Mouse (Mus musculus) G1E-ER4 (cell line): ENCODE results near the gene Ms4a3. TPM values are rescaled to one million over a fixed set of nuclear protein-coding genes. Genes with fewer than 3 reads are reported as not detected.

Experiments
- GATA1 ChIP-seq: IDR thresholded peaks from one replicate; pipeline ENCODE4 v1.8.0; 2012; ENCODE audit warnings: low read length, inconsistent platforms
- polyA plus RNA-seq: library from polyadenylated mRNA; stranded (reverse); fragments of >175 nt; gene quantifications from 2 replicates; pipeline ENCODE4 v1.2.3, GENCODE M21; 2012

Ms4a3 gene
- polyA plus RNA-seq, result not detected in 2 replicates

- TF ChIP-seq GATA1, result no peak
These were observed at the start of gene Ms4a3 for GRCm38 (mm10) chr19:11640732-11641131. Ms4a3 (minus strand) TSS chr19:11640851.

DNA sequence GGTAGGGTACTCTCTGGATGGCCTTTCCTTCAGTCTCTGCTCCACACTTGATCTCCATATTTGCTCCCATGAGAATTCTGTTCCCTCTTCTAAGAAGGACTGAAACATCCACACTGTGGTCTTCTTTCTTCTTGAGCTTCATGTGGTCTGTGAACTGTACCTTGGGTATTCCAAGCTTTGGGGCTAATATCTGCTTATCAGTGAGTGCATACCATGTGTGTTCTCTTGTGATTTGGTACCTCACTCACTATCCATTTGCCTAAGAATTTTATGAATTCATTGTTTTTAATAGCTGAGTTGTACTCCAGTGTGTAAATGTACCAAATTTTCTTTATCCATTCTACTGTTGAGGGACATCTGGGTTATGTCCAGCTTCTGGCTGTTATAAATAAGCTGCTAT lies 20.9 kb upstream of the Ms4a3 start:
- no peak for TF ChIP-seq GATA1

DNA sequence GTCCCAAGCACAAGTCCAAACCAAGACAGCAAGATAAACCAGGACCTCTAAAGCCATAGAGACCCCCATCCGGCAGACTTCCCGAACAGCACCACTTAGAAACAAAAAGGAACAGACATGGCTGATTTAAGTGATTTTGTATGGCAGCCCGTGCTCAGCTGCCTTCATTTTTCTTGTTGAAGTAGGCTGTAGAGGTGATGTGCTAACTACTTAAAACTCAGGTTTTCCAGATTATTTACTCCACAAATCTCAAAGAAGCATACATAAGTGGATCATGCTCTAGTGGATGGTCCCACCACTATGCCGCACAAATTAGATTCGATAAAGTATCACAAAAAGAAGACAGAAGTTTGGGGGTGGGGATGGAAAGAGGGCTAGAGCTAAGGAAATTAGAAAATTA lies 19.8 kb upstream of the Ms4a3 start, which contains the start of gene Oosp2:
Gene Oosp2, minus strand, starts transcription at position 101 of the 400 bp plus-strand sequence.
- TF ChIP-seq GATA1, result no peak

DNA sequence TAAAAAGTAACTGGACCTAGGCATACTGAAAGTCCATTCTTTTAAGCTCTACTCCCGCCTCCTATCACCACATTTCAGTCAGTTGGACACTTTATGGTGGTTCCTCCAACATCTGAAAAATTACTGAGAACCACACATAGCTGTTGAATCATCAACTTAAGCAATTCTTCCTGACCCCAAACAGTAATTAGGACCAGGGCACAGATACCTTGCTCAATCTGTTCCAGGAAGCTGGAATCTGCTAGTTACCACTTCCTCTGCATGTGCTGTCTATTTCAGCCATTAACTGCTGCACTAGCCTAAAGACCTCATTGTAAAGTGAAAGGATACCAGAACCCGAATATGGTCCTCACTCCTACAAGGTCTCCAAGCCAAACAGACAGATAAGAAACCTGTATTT lies 18.5 kb upstream of the Ms4a3 start:
- no peak for TF ChIP-seq GATA1

- no peak for TF ChIP-seq GATA1
These were observed 8.9 kb upstream of the Ms4a3 start for GRCm38 (mm10) chr19:11649564-11649963.

DNA sequence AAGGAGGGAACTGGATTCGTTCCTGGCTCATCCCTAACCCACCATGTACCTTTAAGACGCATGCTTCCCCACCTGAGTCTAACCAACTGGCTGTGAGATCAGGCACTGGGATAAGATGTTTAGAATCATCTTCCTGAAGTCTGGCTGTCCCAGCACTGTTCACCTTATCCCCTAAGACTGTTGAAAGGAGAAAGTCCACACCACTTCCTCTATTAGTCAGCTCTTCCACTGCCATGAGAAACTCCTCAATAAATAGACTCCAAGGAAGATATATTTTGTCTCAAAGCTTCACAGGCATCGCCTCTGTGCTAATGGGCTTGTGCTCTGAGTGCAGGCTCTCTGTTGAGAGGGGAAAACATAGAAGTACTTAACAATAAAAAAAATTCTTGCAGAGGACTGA lies 5.5 kb upstream of the Ms4a3 start:
- TF ChIP-seq GATA1, result no peak

DNA sequence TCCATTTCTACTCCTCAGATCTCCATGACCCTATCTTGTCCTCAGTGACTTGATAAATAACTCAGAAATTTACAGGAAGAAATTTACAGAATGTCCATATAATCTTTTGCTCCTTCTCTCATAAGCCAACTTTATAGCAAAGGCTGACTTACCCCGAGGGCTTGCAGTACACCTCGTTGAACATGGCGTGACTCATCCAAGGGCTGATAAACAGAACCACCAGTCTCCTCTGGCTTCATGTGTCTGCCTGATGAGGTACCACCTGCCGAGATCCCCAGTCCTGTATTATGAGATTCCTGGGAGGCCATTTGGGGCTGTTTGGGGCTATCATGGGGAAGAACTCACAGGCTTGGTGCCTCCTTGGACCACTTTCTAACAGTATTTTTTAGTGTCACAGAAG lies 1.6 kb downstream of the Ms4a3 start:
- no peak for TF ChIP-seq GATA1

GRCm38 (mm10) chr19:11635572-11635971 lies 5.1 kb downstream of the Ms4a3 start:
- no peak for TF ChIP-seq GATA1

GRCm38 (mm10) chr19:11634330-11634729 lies 6.3 kb downstream of the Ms4a3 start:
- no peak for TF ChIP-seq GATA1

GRCm38 (mm10) chr19:11633732-11634131 lies 6.9 kb downstream of the Ms4a3 start:
- TF ChIP-seq GATA1, result no peak

- TF ChIP-seq GATA1, result peak; percentile 20
These were observed 15.4 kb downstream of the Ms4a3 start for GRCm38 (mm10) chr19:11625231-11625630.

- no peak for TF ChIP-seq GATA1
These were observed 15.9 kb downstream of the Ms4a3 start for GRCm38 (mm10) chr19:11624800-11625199.

GRCm38 (mm10) chr19:11623551-11623950 lies 17.1 kb downstream of the Ms4a3 start, which contains the start of gene Ms4a2:
Ms4a2 (minus strand) TSS chr19:11623719.
- TF ChIP-seq GATA1, result no peak

DNA sequence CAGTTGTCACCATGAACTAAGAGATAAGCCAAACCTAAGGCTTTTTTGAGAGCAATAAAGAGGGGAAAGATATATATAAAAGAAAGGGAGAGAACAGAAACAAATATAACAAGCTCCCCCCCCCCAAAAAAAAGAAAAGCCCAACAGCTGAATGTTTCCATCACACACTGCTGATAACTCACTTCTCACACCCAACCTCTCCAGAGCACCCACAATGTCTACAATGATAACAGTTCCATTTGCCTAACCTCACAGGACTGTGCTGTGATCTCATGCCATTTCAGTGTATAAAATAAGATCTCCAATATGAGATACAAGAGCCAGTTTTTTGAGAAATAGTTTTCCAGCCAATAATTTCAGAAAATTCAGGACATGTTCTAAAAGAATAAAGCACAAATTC lies 22.7 kb downstream of the Ms4a3 start:
- TF ChIP-seq GATA1, result no peak

DNA sequence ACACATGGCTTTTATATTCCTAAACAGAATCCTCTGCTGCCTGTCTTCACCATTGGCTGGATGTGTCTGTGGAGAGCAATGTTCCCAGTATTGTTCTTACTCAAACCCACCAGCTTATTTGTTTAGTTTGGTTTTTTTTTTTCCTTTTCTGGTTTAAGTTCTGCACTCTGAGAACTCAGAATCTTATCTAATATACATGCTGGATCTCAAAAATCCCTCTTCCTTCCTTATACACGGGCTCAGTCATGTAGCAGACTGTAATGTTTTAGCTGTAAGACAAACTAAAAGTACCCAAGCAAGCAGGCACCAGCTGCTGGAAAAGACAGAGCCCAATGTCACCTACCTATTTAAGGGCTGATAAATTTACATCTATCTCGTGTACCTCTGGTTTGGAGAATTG lies 25.8 kb downstream of the Ms4a3 start:
- TF ChIP-seq GATA1, result no peak

DNA sequence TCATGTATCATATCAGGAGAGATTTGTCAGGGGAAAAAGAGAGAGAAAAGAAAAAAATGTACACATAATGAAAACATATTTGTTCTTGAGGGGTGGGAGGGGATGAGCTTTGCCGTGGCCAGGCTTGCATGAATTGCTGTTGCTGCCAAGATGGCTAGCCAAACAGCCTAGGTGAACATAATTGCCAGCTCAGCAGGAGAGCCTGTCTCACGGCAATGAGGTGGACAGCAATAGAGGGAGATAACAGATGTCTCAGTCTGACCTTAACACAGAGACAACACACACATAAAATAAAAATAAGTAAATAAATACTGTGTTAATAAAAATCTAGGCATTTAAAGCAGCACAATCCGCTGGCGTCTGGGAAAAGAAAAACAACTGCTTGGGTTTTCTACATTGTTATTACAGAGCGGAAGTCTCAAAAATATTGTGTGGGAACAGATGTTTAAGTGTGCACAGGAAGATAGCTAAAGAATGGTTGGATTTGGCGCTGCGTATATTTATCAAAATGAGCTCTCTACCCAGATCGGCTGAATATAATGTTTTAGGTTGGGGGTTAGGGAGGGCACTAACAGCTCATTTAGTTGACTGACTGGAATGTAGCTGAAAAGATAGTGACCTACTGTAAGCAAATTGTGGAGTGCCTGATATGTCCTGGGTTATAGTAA lies 26.7 kb downstream of the Ms4a3 start:
- no peak for TF ChIP-seq GATA1

- TF ChIP-seq GATA1, result peak; percentile 74
These were observed 27.6 kb downstream of the Ms4a3 start for GRCm38 (mm10) chr19:11613084-11613483.

- TF ChIP-seq GATA1, result peak; percentile 66
These were observed 28.4 kb downstream of the Ms4a3 start for GRCm38 (mm10) chr19:11612293-11612692.

- TF ChIP-seq GATA1, result no peak
These were observed 29.1 kb downstream of the Ms4a3 start for GRCm38 (mm10) chr19:11611541-11611945.
